Mouse (Mus musculus): Measurements from ENCODE around the gene Mpv17l.

GRCm38 (mm10) chr16:13983161-13983560 lies 80.2 kb downstream of the Mpv17l start:
- TF ChIP-seq CTCF (IDR thresholded peaks at IDR 0.05; ENCODE audit: low read depth) (no peak), EP300 (IDR thresholded peaks at IDR 0.05; ENCODE audit: low read depth) (no peak)
